Mouse (Mus musculus) induced T-regulatory cell, adult 2 months (primary cell): ENCODE data around the gene Runx2.

ENCODE experiments used
- DNase-seq: peaks from one replicate; pipeline ENCODE4 v3.0.0-alpha.2; 2012; ENCODE audit warnings: low read depth

Runx2 gene

GRCm38 (mm10) chr17:44767375-44767774 is 47.2 kb downstream of the Runx2 start:
- DNase-seq = peak; percentile 49

DNA sequence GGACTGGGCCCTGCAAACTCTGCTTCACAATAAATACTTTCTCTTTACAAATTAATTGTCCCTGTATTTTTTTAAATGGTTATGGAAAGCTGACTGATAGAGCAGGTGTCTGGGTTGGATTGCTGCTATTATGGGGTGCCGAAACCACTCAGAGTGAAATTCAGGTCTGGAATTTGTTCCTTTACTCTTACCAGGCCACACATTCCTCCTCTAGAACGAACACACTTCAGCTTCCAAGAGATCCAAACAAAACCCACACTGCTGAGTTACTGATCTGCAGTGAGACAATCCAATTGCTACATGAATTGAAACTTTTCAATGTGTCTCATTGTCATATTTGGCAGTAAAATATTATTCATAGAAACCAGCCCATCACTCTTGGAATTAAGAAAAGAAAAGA is 47.6 kb downstream of the Runx2 start:
- DNase-seq = no peak

DNA sequence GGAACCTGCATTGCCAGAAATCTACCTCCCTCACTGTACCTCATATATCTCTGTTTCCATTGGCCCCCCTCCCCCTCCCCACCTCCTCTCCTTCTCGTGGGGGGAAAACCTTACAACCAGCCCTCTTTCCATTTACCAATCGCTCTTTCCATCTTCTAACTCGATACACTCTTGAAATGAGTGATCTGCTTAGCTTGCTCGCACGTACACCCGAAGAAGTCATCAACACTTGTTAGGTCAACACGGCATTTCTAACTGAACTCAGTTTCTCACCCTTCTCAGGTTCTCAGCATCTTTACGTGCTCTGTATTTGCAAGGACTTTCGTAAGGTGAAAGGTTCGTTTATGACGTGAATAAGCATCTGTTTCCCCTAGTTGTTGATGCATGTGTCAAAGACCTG is 48.3 kb downstream of the Runx2 start:
- DNase-seq = peak; percentile 84

DNA sequence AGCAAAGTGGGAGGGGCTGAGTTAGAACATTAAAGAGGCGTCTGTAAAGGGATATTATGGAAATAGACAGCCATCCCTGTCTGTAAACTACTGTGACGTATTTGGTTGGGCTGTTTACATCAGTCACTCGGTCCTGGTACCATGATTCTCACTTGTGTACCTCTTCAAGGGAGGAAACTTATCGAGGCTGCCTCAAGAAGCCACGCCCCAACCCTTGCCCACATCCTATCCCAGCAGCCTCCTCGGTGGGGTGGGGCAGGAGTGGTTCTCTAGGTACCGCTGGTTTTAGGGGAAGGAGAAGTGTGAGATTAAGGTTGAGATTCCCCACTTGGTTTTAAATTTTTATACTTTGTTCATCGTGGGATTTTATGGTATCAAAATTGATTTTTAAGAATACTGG is 69.2 kb downstream of the Runx2 start:
- DNase-seq = peak; percentile 69

DNA sequence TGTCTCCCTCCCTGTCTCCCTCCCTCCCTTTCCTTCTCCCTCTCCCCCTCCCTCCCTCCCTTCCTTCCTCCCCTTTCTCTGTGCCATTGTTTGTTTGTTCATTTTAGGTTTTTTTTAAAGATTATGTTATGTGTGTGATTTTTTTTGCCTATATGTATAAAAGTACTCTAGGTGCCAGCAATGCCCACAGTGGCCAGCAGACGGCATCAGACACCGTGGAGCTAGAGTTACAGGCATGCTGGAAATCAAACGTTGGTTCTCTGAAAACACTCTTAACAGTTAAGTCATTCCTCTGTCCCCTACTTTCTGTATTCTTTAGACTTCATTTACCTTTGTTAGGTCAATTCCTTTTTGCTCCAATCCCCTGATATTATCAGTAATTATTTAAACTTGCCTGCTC is 70.8 kb downstream of the Runx2 start:
- peak; percentile 62 for DNase-seq

DNA sequence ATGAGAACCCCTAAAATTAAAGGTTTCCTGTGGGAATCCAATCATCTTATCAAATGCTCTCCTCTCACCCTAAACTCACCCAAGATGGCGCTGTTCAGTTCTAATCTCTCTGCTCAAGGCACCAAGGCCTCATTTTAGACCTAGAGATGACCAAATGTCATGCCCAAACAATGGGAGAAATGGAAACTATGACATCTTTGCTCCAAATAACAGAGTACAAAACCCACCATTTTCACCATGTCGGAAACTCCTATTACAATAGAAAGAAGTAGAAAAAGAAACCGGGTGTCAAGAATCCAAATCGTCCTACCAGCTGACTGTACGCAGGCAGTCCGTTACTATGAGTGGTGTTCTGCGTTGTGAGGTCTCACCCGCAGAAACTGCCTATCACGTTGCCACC is 72.4 kb downstream of the Runx2 start:
- no peak for DNase-seq

DNA sequence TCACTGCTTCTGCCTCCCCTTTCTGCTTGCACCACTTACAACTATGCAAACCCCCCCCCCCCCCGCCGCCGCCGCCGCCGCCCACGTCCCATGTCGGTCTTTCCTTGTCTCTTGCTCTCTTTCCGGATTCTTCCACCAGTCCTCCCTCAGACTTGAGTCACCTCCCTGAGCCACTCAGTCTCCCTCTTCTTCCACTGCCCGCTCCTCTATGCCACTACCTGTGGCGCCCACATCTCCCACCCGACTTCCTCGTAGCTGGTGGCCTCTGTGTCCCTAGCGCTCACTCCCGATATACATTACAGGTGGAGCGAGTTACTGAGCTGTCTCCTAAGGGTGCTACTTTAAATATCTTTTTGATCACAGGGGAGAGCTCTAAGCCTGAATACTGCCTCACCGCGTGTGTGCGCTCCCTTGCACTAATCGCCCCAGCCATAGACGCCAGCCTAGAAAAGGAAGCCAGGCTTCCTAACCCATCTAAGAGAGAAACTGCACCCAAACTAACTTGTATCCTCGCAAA is 76.4 kb downstream of the Runx2 start:
- no peak for DNase-seq

DNA sequence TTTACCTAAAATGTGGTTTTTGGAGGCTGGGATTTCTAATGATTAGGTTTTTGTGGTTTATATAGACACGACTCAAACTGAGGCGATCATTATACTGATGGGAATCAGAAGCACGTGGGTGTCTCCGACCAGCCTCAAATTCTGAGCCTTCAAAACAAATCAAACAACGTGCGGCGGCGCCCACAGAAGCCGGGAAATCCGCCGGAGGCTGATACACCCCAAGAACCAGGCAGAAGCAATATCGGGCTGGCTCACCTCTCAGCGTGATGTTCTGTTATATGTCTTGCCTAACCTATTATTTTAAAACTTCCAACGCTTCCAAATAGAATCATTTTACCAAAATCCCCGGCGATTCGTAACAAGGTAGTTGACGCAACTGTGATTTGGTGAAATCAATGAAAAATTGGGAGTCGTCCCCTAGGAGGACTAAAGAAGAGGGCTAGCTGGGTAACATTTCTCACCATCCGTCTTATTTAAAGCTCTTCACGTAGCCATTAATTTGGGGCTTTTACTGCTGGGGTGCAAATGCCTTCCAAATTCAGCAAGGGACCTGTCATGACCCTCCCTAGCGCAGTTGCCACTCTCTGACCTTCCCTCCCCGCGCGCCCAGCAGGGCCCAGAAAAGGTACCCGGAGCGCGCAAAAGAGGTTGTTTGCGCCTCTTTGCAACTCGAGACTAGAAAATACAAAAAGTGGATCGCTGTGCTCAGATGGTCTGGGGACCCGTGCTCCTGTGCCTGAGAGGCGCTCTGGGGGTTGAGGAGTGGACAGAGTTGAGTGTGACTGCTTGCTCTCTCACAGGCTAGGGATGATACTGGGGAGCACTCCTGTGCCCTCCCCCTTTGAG is 77.1 kb downstream of the Runx2 start:
- DNase-seq = peak; percentile 80

GRCm38 (mm10) chr17:44735991-44736561 is 78.5 kb downstream of the Runx2 start:
- DNase-seq = peak; percentile 85

GRCm38 (mm10) chr17:44735223-44735990 is 79.2 kb downstream of the Runx2 start:
- peak; percentile 84 for DNase-seq

- peak; percentile 71 for DNase-seq
Observed at GRCm38 (mm10) chr17:44734501-44735222, 79.9 kb downstream of the Runx2 start.

DNA sequence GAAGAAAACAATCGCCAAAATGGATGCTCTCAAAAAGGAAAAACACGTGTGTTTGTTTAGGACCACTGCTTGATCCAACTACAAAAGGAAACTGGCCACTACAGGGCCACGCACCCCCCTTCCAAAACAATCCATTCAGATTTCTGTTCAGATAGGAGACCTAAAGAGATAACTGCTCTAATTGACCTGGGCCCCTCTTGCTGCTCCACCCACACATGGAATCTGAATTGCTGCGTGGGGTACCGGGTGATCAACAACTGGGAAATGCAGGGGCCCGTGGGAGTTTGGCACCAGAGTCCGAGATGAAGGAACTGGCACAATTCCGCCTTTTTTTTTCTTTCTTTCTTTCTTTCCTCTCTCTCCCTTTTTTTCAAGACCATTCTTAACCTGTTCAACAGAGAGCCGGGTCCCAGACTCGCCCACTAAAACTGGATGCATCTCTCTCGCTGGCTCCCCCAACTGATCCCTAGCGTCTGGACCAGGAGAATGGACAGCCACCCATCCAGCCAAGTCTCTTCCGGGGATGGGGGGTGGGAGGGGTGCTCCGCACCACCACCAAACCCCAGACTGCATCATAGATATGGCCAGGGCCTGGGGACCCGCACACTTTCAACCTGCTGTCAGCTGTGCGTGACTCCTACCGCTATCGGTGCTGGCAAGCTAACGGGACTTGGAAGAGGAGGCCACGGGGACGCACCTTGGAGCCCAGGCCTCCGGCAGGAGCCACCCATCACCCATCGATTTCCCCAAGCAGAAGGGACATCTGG is 80.9 kb downstream of the Runx2 start:
- DNase-seq = no peak

DNA sequence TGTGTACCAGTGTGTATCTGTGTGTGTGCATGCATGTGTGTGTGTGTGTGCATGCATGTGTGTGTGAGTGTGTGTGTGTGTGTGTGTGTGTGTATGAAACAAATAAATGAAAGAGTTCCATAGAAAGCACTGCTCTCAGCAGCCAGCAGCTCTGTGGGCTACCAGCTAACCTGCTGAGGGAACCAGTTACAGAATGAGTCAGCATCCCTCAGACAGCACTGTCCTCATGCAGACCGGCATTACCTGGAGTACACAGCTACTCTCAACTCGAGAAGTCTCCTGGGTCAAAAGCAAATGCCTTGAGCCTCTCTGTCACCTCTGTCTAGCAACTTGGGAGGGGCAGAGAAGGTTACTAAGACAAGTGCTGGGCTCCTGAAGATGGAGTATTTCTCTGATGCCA is 86.1 kb downstream of the Runx2 start:
- DNase-seq = peak; percentile 79

DNA sequence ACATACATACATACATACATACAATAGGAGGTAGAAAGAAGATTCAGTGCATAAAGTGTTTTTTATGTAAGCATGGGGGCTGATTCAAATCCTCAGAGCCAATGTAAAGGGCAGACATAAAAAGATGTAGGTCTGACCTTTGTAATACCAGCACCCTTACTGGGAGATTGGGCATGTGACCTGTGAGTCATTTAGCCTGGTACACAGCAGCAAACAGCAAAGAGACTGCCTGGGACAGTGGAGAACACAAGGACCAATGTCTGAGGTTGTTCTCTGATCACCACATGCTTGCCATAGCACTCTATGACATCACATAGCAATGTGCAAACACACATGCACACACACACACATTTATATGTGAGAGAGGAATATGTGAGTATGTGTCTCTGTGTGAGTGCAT is 86.9 kb downstream of the Runx2 start:
- DNase-seq = peak; percentile 57

DNA sequence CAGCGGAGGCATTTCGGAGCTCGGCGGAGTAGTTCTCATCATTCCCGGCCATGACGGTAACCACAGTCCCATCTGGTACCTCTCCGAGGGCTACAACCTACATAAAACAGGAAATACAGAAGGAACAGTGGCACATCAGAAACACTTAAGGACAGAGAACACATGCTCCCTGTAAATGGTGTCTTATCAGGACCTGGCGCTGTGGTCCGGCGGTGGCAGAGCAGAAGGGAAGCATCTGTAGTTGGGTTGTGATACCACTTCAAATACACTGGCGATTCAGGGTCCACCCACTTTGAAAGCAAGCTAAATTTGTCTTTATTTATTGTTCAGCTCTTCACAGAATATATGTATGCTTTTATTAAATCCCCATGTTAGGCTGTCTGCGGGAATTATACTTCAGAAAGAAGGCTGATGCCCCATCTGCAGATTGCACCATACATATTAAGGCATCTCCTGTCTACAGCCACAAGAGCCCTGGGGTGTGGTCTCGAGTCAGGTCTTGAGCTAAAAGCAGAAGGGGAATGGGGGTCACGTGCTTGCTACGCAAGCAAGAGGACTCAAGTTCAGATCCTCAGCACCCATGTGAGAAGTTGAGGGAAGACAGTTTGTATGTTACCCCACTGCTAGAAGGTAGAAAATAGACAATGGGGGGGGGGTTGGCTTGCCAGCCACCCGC is 89.7 kb downstream of the Runx2 start:
- no peak for DNase-seq

- no peak for DNase-seq
Observed at GRCm38 (mm10) chr17:44724255-44724654, 90.3 kb downstream of the Runx2 start.

- peak; percentile 46 for DNase-seq
Observed at GRCm38 (mm10) chr17:44722103-44722792, 92.3 kb downstream of the Runx2 start.

DNA sequence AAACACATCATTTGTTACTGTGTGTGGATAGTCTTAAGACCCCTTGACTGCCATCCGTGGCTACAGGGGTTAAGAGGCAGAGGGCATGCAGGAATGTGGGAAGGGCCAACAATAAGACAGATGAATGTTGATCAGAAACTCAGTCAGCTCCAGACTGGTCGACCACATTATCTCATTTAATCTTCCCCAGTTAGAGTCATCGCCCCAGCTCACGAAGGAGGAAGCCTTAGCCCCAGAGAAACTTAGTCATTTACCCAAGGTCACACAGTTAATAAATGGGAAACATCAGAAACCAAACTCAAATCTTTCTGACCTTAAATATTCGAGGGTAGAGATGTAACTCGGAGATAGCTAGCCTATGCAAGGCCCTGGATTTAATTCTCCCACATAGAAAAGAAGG is 96.0 kb downstream of the Runx2 start:
- peak; percentile 64 for DNase-seq

- peak; percentile 81 for DNase-seq
Observed at GRCm38 (mm10) chr17:44718036-44718435, 96.6 kb downstream of the Runx2 start.

GRCm38 (mm10) chr17:44714116-44714515 is 100.5 kb downstream of the Runx2 start:
- DNase-seq = peak; percentile 83
